Comparison of ENCODE assay signal across 15 mouse cellular contexts in the genomic region with DNA sequence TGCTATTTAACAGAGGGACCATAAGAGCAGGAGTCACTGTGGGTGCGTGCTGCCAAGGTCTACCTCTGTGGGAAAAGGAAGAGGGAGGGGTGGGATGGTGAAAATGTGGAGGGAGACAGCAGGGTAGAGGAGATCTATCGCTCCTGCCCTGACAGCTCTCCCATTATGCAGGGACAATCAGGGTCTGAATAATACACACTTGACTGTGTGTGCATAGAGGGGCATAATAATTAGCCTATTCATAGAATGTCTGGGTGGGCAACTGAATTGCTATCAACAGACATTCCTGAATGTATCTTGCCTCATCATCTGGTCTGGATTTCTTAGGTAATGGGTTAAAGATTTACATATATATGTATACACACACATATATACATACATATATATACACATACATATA.
"Had no signal": no experiment of that assay in that cellular context is flagged by ENCODE, and none has a peak within 500 bp of the region (broad histone marks: within the 10 kb centered on the region; RNA-seq: fewer than 3 reads in every experiment).

No protein-coding gene starts in this region.

- ATAC-seq: intestine, embryonic 16.5 days; liver, postnatal 0 days had no signal

- H3K4me1 ChIP-seq: liver, embryonic 13.5 days; lung, embryonic 15.5 days; megakaryocyte, embryonic 14.5 days had no signal

- H3K4me2 ChIP-seq: kidney, embryonic 15.5 days; limb, embryonic 12.5 days; liver, embryonic 13.5 days; lung, embryonic 15.5 days had no signal

- H3K9me3 ChIP-seq: kidney, embryonic 15.5 days; liver, embryonic 13.5 days; lung, embryonic 15.5 days had no signal

- H3K36me3 ChIP-seq: kidney, embryonic 15.5 days; limb, embryonic 12.5 days; liver, embryonic 13.5 days; lung, embryonic 15.5 days had no signal

- H3K27me3 ChIP-seq: kidney, embryonic 15.5 days; limb, embryonic 12.5 days; liver, embryonic 13.5 days; lung, embryonic 15.5 days; megakaryocyte, embryonic 14.5 days had no signal

- DNase-seq: kidney, adult 2 months; kidney, postnatal 25 days; liver; liver, embryonic 13.5 days; liver, postnatal 0 days; lung, postnatal 14 days; thymus, adult 2 months; thymus, postnatal 25 days had no signal

- H3K4me3 ChIP-seq: kidney, embryonic 15.5 days; limb, embryonic 12.5 days; liver, embryonic 13.5 days; lung, embryonic 15.5 days; megakaryocyte, embryonic 14.5 days had no signal

- H3K27ac ChIP-seq: kidney, embryonic 15.5 days; limb, embryonic 12.5 days; liver, embryonic 13.5 days; lung, embryonic 15.5 days; macrophage; stomach, postnatal 0 days had no signal

- H3K9ac ChIP-seq: kidney, embryonic 15.5 days; limb, embryonic 12.5 days; liver, embryonic 13.5 days; liver, postnatal 0 days; lung, embryonic 15.5 days had no signal
